In genomic region chr3:103417781-103418180, GRCm38 (mm10) we compare ENCODE assay signal across 22 mouse cellular contexts.
DNase-seq lines count a peak whose midpoint lies in the region; ATAC-seq and TF ChIP-seq lines count a peak whose summit lies in the region.
"Had no signal": no experiment of that assay in that cellular context is flagged by ENCODE, and none has a peak within 500 bp of the region (broad histone marks: within the 10 kb centered on the region; RNA-seq: fewer than 3 reads in every experiment).

No protein-coding gene starts in this region.

- ATAC-seq in limb, embryonic 13.5 days (ENCODE audit: low FRiP score, low read depth): no peak
- ATAC-seq in CD4-positive, CD25-positive, alpha-beta regulatory T cell, adult 4 months: peak; percentile 37
- ATAC-seq in intestine, postnatal 0 days: no peak
- ATAC-seq: forebrain, embryonic 13.5 days; forebrain, embryonic 16.5 days; hindbrain, postnatal 0 days had no signal

- intact Hi-C loops in heart, postnatal 25 days (cut with DNase I): loop anchor here (2.0 kb wide), 1 partner anchor 21 kb away; no protein-coding TSS in a partner anchor

- H3K4me1 ChIP-seq in limb, embryonic 13.5 days: peaks cover 31% of the 10 kb centered on the region
- H3K4me1 ChIP-seq in limb, embryonic 10.5 days: peaks cover 33% of the 10 kb centered on the region
- H3K4me1 ChIP-seq in intestine, postnatal 0 days (replicated peaks; ENCODE audit: control insufficient read depth, insufficient read depth, low read length): no peaks in the 10 kb centered on the region; the same call in 1 of the 2 replicates

- no peak overlapping the region for H3K9ac ChIP-seq in limb, embryonic 13.5 days
- no peak overlapping the region for H3K9ac ChIP-seq in intestine, postnatal 0 days (ENCODE audit: low read depth, low read length)
- H3K9ac ChIP-seq: forebrain, embryonic 13.5 days; heart, embryonic 13.5 days; hindbrain, embryonic 14.5 days had no signal

- H3K4me3 ChIP-seq in limb, embryonic 13.5 days: no peak overlapping the region
- no peak overlapping the region for H3K4me3 ChIP-seq in limb, embryonic 10.5 days
- H3K4me3 ChIP-seq in intestine, postnatal 0 days (ENCODE audit: low read depth, low read length): no peak overlapping the region
- H3K4me3 ChIP-seq: forebrain, embryonic 10.5 days; forebrain, embryonic 13.5 days; heart, embryonic 10.5 days; heart, embryonic 13.5 days had no signal

- H3K27ac ChIP-seq in limb, embryonic 13.5 days: 0 out of 2 replicates have a peak overlapping the region, but pooled peaks have one; percentile 0
- H3K27ac ChIP-seq in limb, embryonic 10.5 days: no peak overlapping the region
- H3K27ac ChIP-seq in intestine, postnatal 0 days (ENCODE audit: low read depth, low read length): no peak overlapping the region
- H3K27ac ChIP-seq: forebrain, embryonic 10.5 days; forebrain, embryonic 13.5 days; heart, embryonic 10.5 days; heart, embryonic 13.5 days; hindbrain, embryonic 14.5 days; hindbrain, postnatal 0 days had no signal

- DNase-seq in heart, adult 11 months: peak; percentile 88
- DNase-seq in heart, postnatal 25 days (ENCODE audit: low spot score): no peak
- DNase-seq in limb, embryonic 10.5 days (ENCODE audit: low spot score): no peak
- DNase-seq: adrenal gland, adult 8-10 months; adrenal gland, postnatal 25 days; cerebellum, adult 11-12 months; cerebellum, adult 8-10 months; cerebellum, postnatal 10 days; gastrocnemius, postnatal 10 days; gastrocnemius, postnatal 36 days; heart, postnatal 14 days; kidney, adult 11 months had no signal

- no peaks in the 10 kb centered on the region for H3K27me3 ChIP-seq in limb, embryonic 13.5 days
- H3K27me3 ChIP-seq in limb, embryonic 10.5 days (ENCODE audit: low read depth, poor library complexity, severe bottlenecking): no peaks in the 10 kb centered on the region
- H3K27me3 ChIP-seq in intestine, postnatal 0 days (replicated peaks; ENCODE audit: control insufficient read depth, insufficient read depth, low read length): no peaks in the 10 kb centered on the region
- H3K27me3 ChIP-seq: forebrain, embryonic 13.5 days; heart, embryonic 13.5 days had no signal

- H3K4me2 ChIP-seq in limb, embryonic 13.5 days (replicated peaks): no peak overlapping the region
- H3K4me2 ChIP-seq in intestine, postnatal 0 days (replicated peaks; ENCODE audit: low read depth): no peak overlapping the region
- H3K4me2 ChIP-seq: forebrain, embryonic 13.5 days; heart, embryonic 13.5 days; hindbrain, embryonic 14.5 days had no signal

- no peak for TF ChIP-seq CTCF in intestine, postnatal 0 days (IDR thresholded peaks at IDR 0.05; ENCODE audit: low read depth)

- H3K36me3 ChIP-seq in limb, embryonic 13.5 days: no peaks in the 10 kb centered on the region
- no peaks in the 10 kb centered on the region for H3K36me3 ChIP-seq in limb, embryonic 10.5 days
- no peaks in the 10 kb centered on the region for H3K36me3 ChIP-seq in intestine, postnatal 0 days (ENCODE audit: control insufficient read depth, insufficient read depth)
- H3K36me3 ChIP-seq: forebrain, embryonic 10.5 days; heart, embryonic 10.5 days; heart, embryonic 13.5 days had no signal

- H3K9me3 ChIP-seq in limb, embryonic 13.5 days: no peaks in the 10 kb centered on the region
- no peaks in the 10 kb centered on the region for H3K9me3 ChIP-seq in limb, embryonic 10.5 days (replicated peaks)
- no peaks in the 10 kb centered on the region for H3K9me3 ChIP-seq in intestine, postnatal 0 days (ENCODE audit: control insufficient read depth)
- H3K9me3 ChIP-seq: forebrain, embryonic 10.5 days; forebrain, embryonic 13.5 days; heart, embryonic 10.5 days; heart, embryonic 13.5 days had no signal

- WGBS in limb, embryonic 13.5 days: 89% methylated on average over 4 of the region's 4 CpGs
- WGBS in limb, embryonic 10.5 days: 93% methylated on average over 4 of the region's 4 CpGs
- WGBS in intestine, postnatal 0 days: 93% methylated on average over 4 of the region's 4 CpGs
